Mouse (Mus musculus): ENCODE results near the gene Herpud1. TPM values are rescaled to one million over a fixed set of nuclear protein-coding genes. Genes with fewer than 3 reads are reported as not detected.

Gene Herpud1
- total and polyA plus RNA-seq, 3 experiments: 124 to 257 (median 206) TPM

GRCm38 (mm10) chr8:94390910-94391309 is 4.7 kb downstream of the Herpud1 start:
- H3K79me2 ChIP-seq (replicated peaks; ENCODE audit: control insufficient read depth, extremely low read depth, insufficient read depth, poor library complexity, severe bottlenecking): peaks cover 58% of the 10 kb centered on the region
- DNase-seq (ENCODE audit: extremely low read depth): no peak
- H3K4me2 ChIP-seq (ENCODE audit: insufficient read depth, low read depth, poor library complexity, severe bottlenecking): no peak overlapping the region
- H3K4me3 ChIP-seq (replicated peaks in 1 of 3; ENCODE audit: low read depth in 2 of 3, low read length in 2 of 3, poor library complexity in 1 of 3): no peak overlapping the region
- H3K27ac ChIP-seq (ENCODE audit: insufficient read depth, low read depth): peak overlapping the region; percentile 71
- no peak overlapping the region for H3K9ac ChIP-seq (ENCODE audit: insufficient read depth, low read depth)
- dilution Hi-C loops (cut with MboI; ENCODE audit: extremely low pct_ligation_motif_present, extremely low pct_unique_long_range_greater_than_20kb, low sequenced_read_pairs): no loop called here
- in situ Hi-C loops (cut with MboI; ENCODE audit: low pct_ligation_motif_present, low pct_unique_long_range_greater_than_20kb, low sequenced_read_pairs): no loop called here
- H3K9me3 ChIP-seq (replicated peaks; ENCODE audit: low read length): no peaks in the 10 kb centered on the region
- H3K36me3 ChIP-seq (replicated peaks in 1 of 2; ENCODE audit: control insufficient read depth in 1 of 2, insufficient read depth in 1 of 2, low read length in 1 of 2): peaks cover 60 to 75% of the 10 kb centered on the region in 2 experiments
- H3K4me1 ChIP-seq (ENCODE audit: control insufficient read depth in 1 of 2, insufficient read depth in 2 of 2): peaks cover 11 to 62% of the 10 kb centered on the region in 2 experiments
- TF ChIP-seq JUND (conservative IDR thresholded peaks at IDR 0.05; ENCODE audit: low read depth, low read length) (no peak), RAD21 (IDR thresholded peaks at IDR 0.05; ENCODE audit: low read depth, low read length) (no peak), IRF4 (IDR thresholded peaks at IDR 0.05; ENCODE audit: low read depth, low read length) (no peak), TCF12 (IDR thresholded peaks at IDR 0.05; ENCODE audit: low read depth, low read length) (no peak), MYC (IDR thresholded peaks at IDR 0.05; ENCODE audit: low read depth, low read length) (no peak), E2F4 (IDR thresholded peaks at IDR 0.05; ENCODE audit: insufficient replicate concordance, low read depth, low read length) (no peak), ZMIZ1 (IDR thresholded peaks at IDR 0.05; ENCODE audit: low read depth, low read length) (no peak), TBP (conservative IDR thresholded peaks at IDR 0.05; ENCODE audit: low read depth, low read length) (no peak)
- no peaks in the 10 kb centered on the region for H3K27me3 ChIP-seq (replicated peaks)

GRCm38 (mm10) chr8:94392147-94392546 is 5.9 kb downstream of the Herpud1 start:
- TF ChIP-seq JUND (conservative IDR thresholded peaks at IDR 0.05; ENCODE audit: low read depth, low read length) (no peak), MXI1 (IDR thresholded peaks at IDR 0.05; ENCODE audit: low read depth, low read length) (no peak), ZC3H11A (IDR thresholded peaks at IDR 0.05; ENCODE audit: low read depth, low read length) (no peak), TCF12 (IDR thresholded peaks at IDR 0.05; ENCODE audit: low read depth, low read length) (no peak), TBP (conservative IDR thresholded peaks at IDR 0.05; ENCODE audit: low read depth, low read length) (no peak), CTCF (conservative IDR thresholded peaks at IDR 0.05 in 1 of 2, IDR thresholded peaks at IDR 0.05 in 1 of 2; ENCODE audit: low read depth in 2 of 2, low read length in 2 of 2) (peak; percentile 39 to 64), EP300 (IDR thresholded peaks at IDR 0.05; ENCODE audit: low read length) (no peak), ZNF384 (IDR thresholded peaks at IDR 0.05; ENCODE audit: low read depth, low read length) (no peak), SMC3 (IDR thresholded peaks at IDR 0.05; ENCODE audit: low read depth, low read length) (peak; percentile 64), CHD1 (IDR thresholded peaks at IDR 0.05; ENCODE audit: low read depth, low read length) (no peak), RAD21 (IDR thresholded peaks at IDR 0.05; ENCODE audit: low read depth, low read length) (no peak; the same call in none of the 2 replicates), USF1 (IDR thresholded peaks at IDR 0.05; ENCODE audit: low read depth, low read length) (no peak)
- no peaks in the 10 kb centered on the region for H3K27me3 ChIP-seq (replicated peaks)
- no peak overlapping the region for H3K4me3 ChIP-seq (replicated peaks in 1 of 3; ENCODE audit: low read depth in 2 of 3, low read length in 2 of 3, poor library complexity in 1 of 3)
- dilution Hi-C loops (cut with MboI; ENCODE audit: extremely low pct_ligation_motif_present, extremely low pct_unique_long_range_greater_than_20kb, low sequenced_read_pairs): no loop called here
- H3K9ac ChIP-seq (ENCODE audit: insufficient read depth, low read depth): no peak overlapping the region
- peak; percentile 72 for DNase-seq (ENCODE audit: extremely low read depth)
- in situ Hi-C loops (cut with MboI; ENCODE audit: low pct_ligation_motif_present, low pct_unique_long_range_greater_than_20kb, low sequenced_read_pairs): no loop called here
- H3K79me2 ChIP-seq (replicated peaks; ENCODE audit: control insufficient read depth, extremely low read depth, insufficient read depth, poor library complexity, severe bottlenecking): peaks cover 49% of the 10 kb centered on the region
- H3K4me2 ChIP-seq (ENCODE audit: insufficient read depth, low read depth, poor library complexity, severe bottlenecking): no peak overlapping the region
- H3K4me1 ChIP-seq (ENCODE audit: control insufficient read depth in 1 of 2, insufficient read depth in 2 of 2): peaks cover 11 to 62% of the 10 kb centered on the region in 2 experiments
- H3K9me3 ChIP-seq (replicated peaks; ENCODE audit: low read length): no peaks in the 10 kb centered on the region
- no peak overlapping the region for H3K27ac ChIP-seq (ENCODE audit: insufficient read depth, low read depth)
- H3K36me3 ChIP-seq (replicated peaks in 1 of 2; ENCODE audit: control insufficient read depth in 1 of 2, insufficient read depth in 1 of 2, low read length in 1 of 2): peaks cover 72 to 87% of the 10 kb centered on the region in 2 experiments
